Mouse (Mus musculus): ENCODE results near the gene Calb2. TPM values are rescaled to one million over a fixed set of nuclear protein-coding genes. Genes with fewer than 3 reads are reported as not detected.

Calb2 gene
- not detected in 2 replicates for polyA plus RNA-seq (2012; rRNA removed)
- not detected in 2 replicates for polyA plus RNA-seq (2014; fragmentation: Nextera tagmentation; extraction: Ambion mirVana)

DNA sequence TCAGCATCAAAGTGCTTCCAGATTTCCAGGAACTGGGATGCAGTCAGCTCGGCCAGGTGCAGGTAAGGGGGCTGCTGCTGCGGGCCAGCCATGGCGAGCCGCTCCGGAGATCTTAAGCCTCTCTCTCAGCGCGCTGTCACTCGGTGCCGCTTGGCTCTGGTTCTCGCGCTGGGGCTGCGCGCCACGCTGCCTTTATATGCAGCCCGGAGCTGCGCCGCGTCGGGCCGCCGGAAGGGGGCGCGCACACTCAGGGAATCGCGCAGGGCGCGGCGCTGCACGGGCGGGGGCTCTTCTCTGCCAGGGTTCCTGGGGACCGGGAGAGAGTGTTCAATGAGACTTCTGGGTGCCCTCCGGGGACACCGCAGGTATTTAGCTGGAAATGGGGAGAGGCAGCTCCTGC, at the start of gene Calb2:
TSS of gene Calb2 (minus strand) at position 165 of the 400 bp plus-strand sequence.
- no peaks in the 10 kb centered on the region for H3K9me3 ChIP-seq (ENCODE audit: control insufficient read depth, low read length)
- H3K9ac ChIP-seq (replicated peaks) = no peak within 1 kb of the TSS
- no peak within 1 kb of the TSS for H3K27ac ChIP-seq
- peaks cover 3% of the 10 kb centered on the region for H3K27me3 ChIP-seq (ENCODE audit: control insufficient read depth, insufficient read depth, low read length)
- DNase-seq (ENCODE audit: low read depth in 3 of 3, low spot score in 3 of 3) = no peak
- no peak within 1 kb of the TSS for H3K4me3 ChIP-seq (ENCODE audit: insufficient read depth in 1 of 2, low read depth in 2 of 2, low read length in 2 of 2)
- no peak for ATAC-seq (ENCODE audit: insufficient read depth)
- H3K4me2 ChIP-seq (ENCODE audit: low read depth) = no peak within 1 kb of the TSS
- TF ChIP-seq CTCF (IDR thresholded peaks at IDR 0.05; ENCODE audit: low read depth) = peak; percentile 63
- no peak for TF ChIP-seq EP300 (IDR thresholded peaks at IDR 0.05; ENCODE audit: low read depth)
- 1% methylated on average over 33 of the region's 33 CpGs for WGBS (ENCODE audit: insufficient replicate concordance)
- no peaks in the 10 kb centered on the region for H3K36me3 ChIP-seq (replicated peaks; ENCODE audit: control insufficient read depth, insufficient read depth, low read depth)
- H3K4me1 ChIP-seq (replicated peaks; ENCODE audit: control insufficient read depth in 2 of 2, insufficient read depth in 2 of 2, low read length in 1 of 2) = no peaks in the 10 kb centered on the region

GRCm38 (mm10) chr8:110217681-110218131, 49.7 kb upstream of the Calb2 start:
- TF ChIP-seq CTCF (IDR thresholded peaks at IDR 0.05; ENCODE audit: low read depth) = no peak
- TF ChIP-seq EP300 (IDR thresholded peaks at IDR 0.05; ENCODE audit: low read depth) = no peak
- no peaks in the 10 kb centered on the region; the same call in 1 of the 2 replicates for H3K9me3 ChIP-seq (ENCODE audit: control insufficient read depth, low read length)
- peak; percentile 98 for ATAC-seq (ENCODE audit: insufficient read depth)
- no peak overlapping the region for H3K27ac ChIP-seq
- peaks cover 12% of the 10 kb centered on the region for H3K36me3 ChIP-seq (replicated peaks; ENCODE audit: control insufficient read depth, insufficient read depth, low read depth)
- DNase-seq (ENCODE audit: low read depth in 3 of 3, low spot score in 3 of 3) = peak; percentile 88 to 92 (median 89)
- peak overlapping the region; percentile 32; the same call in 1 of the 2 replicates for H3K9ac ChIP-seq (replicated peaks)
- under 1% methylated on average over 43 of the region's 43 CpGs for WGBS (ENCODE audit: insufficient replicate concordance)
- no peaks in the 10 kb centered on the region for H3K27me3 ChIP-seq (ENCODE audit: control insufficient read depth, insufficient read depth, low read length)
- peak overlapping the region; percentile 54 for H3K4me2 ChIP-seq (ENCODE audit: low read depth)
- peak overlapping the region; percentile 60 to 77 for H3K4me3 ChIP-seq (ENCODE audit: insufficient read depth in 1 of 2, low read depth in 2 of 2, low read length in 2 of 2)
- H3K4me1 ChIP-seq (replicated peaks; ENCODE audit: control insufficient read depth in 2 of 2, insufficient read depth in 2 of 2, low read length in 1 of 2) = peaks cover 3 to 8% of the 10 kb centered on the region in 2 experiments; a peak in 2 of 4 replicates

- DNase-seq (ENCODE audit: low read depth in 3 of 3, low spot score in 3 of 3) (no peak), ATAC-seq (ENCODE audit: insufficient read depth) (peak; percentile 1; the same call in 1 of the 2 replicates)
- Histone ChIP-seq H3K36me3 (replicated peaks; ENCODE audit: control insufficient read depth, insufficient read depth, low read depth) (peaks cover 8% of the 10 kb centered on the region), H3K9ac (replicated peaks) (no peak overlapping the region), H3K4me3 (ENCODE audit: insufficient read depth in 1 of 2, low read depth in 2 of 2, low read length in 2 of 2) (peak overlapping the region; percentile 23 to 60), H3K4me1 (replicated peaks; ENCODE audit: control insufficient read depth in 2 of 2, insufficient read depth in 2 of 2, low read length in 1 of 2) (peaks cover 3 to 8% of the 10 kb centered on the region in 2 experiments; a peak in 2 of 4 replicates), H3K27me3 (ENCODE audit: control insufficient read depth, insufficient read depth, low read length) (no peaks in the 10 kb centered on the region), H3K4me2 (ENCODE audit: low read depth) (peak overlapping the region; percentile 54), H3K27ac (no peak overlapping the region), H3K9me3 (ENCODE audit: control insufficient read depth, low read length) (no peaks in the 10 kb centered on the region; the same call in 1 of the 2 replicates)
- WGBS (ENCODE audit: insufficient replicate concordance) = 31% methylated on average over 5 of the region's 5 CpGs
- TF ChIP-seq EP300 (IDR thresholded peaks at IDR 0.05; ENCODE audit: low read depth) (no peak), CTCF (IDR thresholded peaks at IDR 0.05; ENCODE audit: low read depth) (no peak)
These were observed 49.2 kb upstream of the Calb2 start for GRCm38 (mm10) chr8:110217198-110217597.

GRCm38 (mm10) chr8:110216253-110216652, 48.2 kb upstream of the Calb2 start:
- H3K9ac ChIP-seq (replicated peaks) = no peak overlapping the region

GRCm38 (mm10) chr8:110215365-110215764, 47.4 kb upstream of the Calb2 start, which contains the start of gene Cmtr2:
TSS of gene Cmtr2 (plus strand) at chr8:110215665.
- H3K4me1 ChIP-seq (replicated peaks; ENCODE audit: control insufficient read depth in 2 of 2, insufficient read depth in 2 of 2, low read length in 1 of 2) = peaks cover 3 to 8% of the 10 kb centered on the region in 2 experiments; a peak in 2 of 4 replicates
- no peaks in the 10 kb centered on the region for H3K27me3 ChIP-seq (ENCODE audit: control insufficient read depth, insufficient read depth, low read length)
- DNase-seq (ENCODE audit: low read depth in 3 of 3, low spot score in 3 of 3) = no peak
- no peaks in the 10 kb centered on the region for H3K9me3 ChIP-seq (ENCODE audit: control insufficient read depth, low read length)
- H3K4me2 ChIP-seq (ENCODE audit: low read depth) = no peak within 1 kb of the TSS
- no peak within 1 kb of the TSS for H3K27ac ChIP-seq
- TF ChIP-seq CTCF (IDR thresholded peaks at IDR 0.05; ENCODE audit: low read depth) = no peak
- TF ChIP-seq EP300 (IDR thresholded peaks at IDR 0.05; ENCODE audit: low read depth) = no peak
- ATAC-seq (ENCODE audit: insufficient read depth) = no peak
- H3K36me3 ChIP-seq (replicated peaks; ENCODE audit: control insufficient read depth, insufficient read depth, low read depth) = no peaks in the 10 kb centered on the region
- H3K4me3 ChIP-seq (ENCODE audit: insufficient read depth in 1 of 2, low read depth in 2 of 2, low read length in 2 of 2) = no peak within 1 kb of the TSS
- no peak within 1 kb of the TSS for H3K9ac ChIP-seq (replicated peaks)
- 50% methylated on average over 7 of the region's 7 CpGs for WGBS (ENCODE audit: insufficient replicate concordance)

More at GRCm38 (mm10) chr8:110216253-110216652, 48.2 kb upstream of the Calb2 start:
- H3K4me2 ChIP-seq (ENCODE audit: low read depth) = no peak overlapping the region
- no peak for TF ChIP-seq CTCF (IDR thresholded peaks at IDR 0.05; ENCODE audit: low read depth)
- no peak for TF ChIP-seq EP300 (IDR thresholded peaks at IDR 0.05; ENCODE audit: low read depth)
- H3K36me3 ChIP-seq (replicated peaks; ENCODE audit: control insufficient read depth, insufficient read depth, low read depth) = peaks cover 3% of the 10 kb centered on the region
- H3K4me1 ChIP-seq (replicated peaks; ENCODE audit: control insufficient read depth in 2 of 2, insufficient read depth in 2 of 2, low read length in 1 of 2) = peaks cover 3 to 8% of the 10 kb centered on the region in 2 experiments; a peak in 2 of 4 replicates
- no peak overlapping the region for H3K4me3 ChIP-seq (ENCODE audit: insufficient read depth in 1 of 2, low read depth in 2 of 2, low read length in 2 of 2)
- WGBS (ENCODE audit: insufficient replicate concordance) = 49% methylated on average over 5 of the region's 5 CpGs
- H3K27ac ChIP-seq = no peak overlapping the region
- H3K27me3 ChIP-seq (ENCODE audit: control insufficient read depth, insufficient read depth, low read length) = no peaks in the 10 kb centered on the region
- no peaks in the 10 kb centered on the region; the same call in 1 of the 2 replicates for H3K9me3 ChIP-seq (ENCODE audit: control insufficient read depth, low read length)
- ATAC-seq (ENCODE audit: insufficient read depth) (no peak), DNase-seq (ENCODE audit: low read depth in 3 of 3, low spot score in 3 of 3) (no peak)
